Mouse (Mus musculus) spleen, adult 2 months (tissue): ENCODE results near the gene Rasgrp1.

Experiments used
- CTCF ChIP-seq: fragments of 200-500 bp; IDR thresholded peaks from 2 replicates; pipeline ENCODE4 v1.5.1; 2011; ENCODE audit warnings: mild to moderate bottlenecking, inconsistent platforms; ENCODE audit not compliant: insufficient read depth, insufficient read length, insufficient replicate concordance; ENCODE audit errors: extremely low read depth
- POLR2A ChIP-seq: fragments of 200-500 bp; IDR thresholded peaks from 2 replicates; pipeline ENCODE4 v1.6.1; 2011; ENCODE audit warnings: low read depth, low read length, inconsistent platforms

GRCm38 (mm10) chr2:117331634-117332033 lies 11.2 kb downstream of the Rasgrp1 start:
- TF ChIP-seq CTCF (peak; percentile 47; the same call in 1 of the 2 replicates), POLR2A (no peak)
